In the genomic region with DNA sequence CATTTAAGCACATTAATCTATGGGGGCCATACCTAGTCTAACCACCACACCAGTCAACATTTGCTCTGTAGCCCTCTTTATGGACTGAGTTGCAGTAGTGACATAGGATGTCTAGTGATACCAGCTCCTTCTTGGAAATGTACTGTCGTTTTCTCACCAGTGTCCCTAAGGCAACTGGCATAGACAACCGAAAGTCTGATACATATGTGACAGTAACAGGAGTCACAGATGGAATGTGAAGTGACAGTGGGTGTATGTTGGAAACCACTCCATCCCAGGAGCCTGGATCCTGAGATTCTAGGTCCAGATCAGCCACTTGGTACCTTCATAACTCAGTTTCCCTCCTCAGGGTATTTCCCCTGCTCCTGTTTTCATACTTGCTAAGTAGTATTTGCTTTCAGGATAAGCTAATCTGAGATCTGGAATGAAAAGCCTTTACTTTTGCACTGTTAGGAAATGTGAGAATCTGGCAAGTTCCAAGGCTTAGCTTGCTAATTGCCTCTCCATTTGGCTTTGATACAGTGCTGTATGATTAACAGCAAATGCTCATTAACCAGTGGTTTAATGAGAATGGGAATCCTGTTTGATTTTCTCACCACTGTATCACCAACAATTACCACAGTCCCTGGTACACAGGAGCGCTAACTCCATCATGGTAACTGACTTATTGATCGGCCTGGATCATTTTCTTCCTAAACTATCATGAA, we compare ENCODE assay signal across 31 mouse cellular contexts.
DNase-seq lines count a peak whose midpoint lies in the region; ATAC-seq and TF ChIP-seq lines count a peak whose summit lies in the region.
"Had no signal": no experiment of that assay in that cellular context is flagged by ENCODE, and none has a peak within 500 bp of the region (broad histone marks: within the 10 kb centered on the region; RNA-seq: fewer than 3 reads in every experiment).

No protein-coding gene starts in this region.

- H3K27me3 ChIP-seq in forebrain, embryonic 12.5 days, result no peaks in the 10 kb centered on the region
- H3K27me3 ChIP-seq in forebrain, embryonic 10.5 days (ENCODE audit: poor library complexity, severe bottlenecking), result peaks cover 7% of the 10 kb centered on the region; the same call in 1 of the 2 replicates
- no peaks in the 10 kb centered on the region for H3K27me3 ChIP-seq in forebrain, embryonic 15.5 days
- H3K27me3 ChIP-seq: CH12.LX; embryonic facial prominence, embryonic 13.5 days; kidney, embryonic 15.5 days; limb, embryonic 15.5 days; liver, embryonic 13.5 days; midbrain, embryonic 13.5 days; neural tube, embryonic 15.5 days had no signal

- no peak for DNase-seq in forebrain, embryonic 10.5 days (ENCODE audit: extremely low spot score, low spot score)
- peak; percentile 25 to 38 for DNase-seq in layer of hippocampus, adult 2 months (ENCODE audit: low spot score in 2 of 2)
- no peak for DNase-seq in layer of hippocampus, adult 9-10 months (ENCODE audit: low spot score)
- DNase-seq in adrenal gland, postnatal 4 days (ENCODE audit: low spot score in 2 of 2), result no peak
- DNase-seq: adrenal gland, adult 8-10 months; cerebellum, adult 11-12 months; cerebellum, postnatal 10 days; gastrocnemius, postnatal 14 days; heart, postnatal 36 days; kidney, adult 11 months; kidney, postnatal 36 days; liver, embryonic 13.5 days; lung, adult 18-20 months; lung, postnatal 4 days; retina, postnatal 1 day; right cerebral cortex, postnatal 14 days; thymus, postnatal 14 days had no signal

- H3K36me3 ChIP-seq in forebrain, embryonic 12.5 days (replicated peaks), result no peaks in the 10 kb centered on the region
- H3K36me3 ChIP-seq in forebrain, embryonic 10.5 days (replicated peaks), result no peaks in the 10 kb centered on the region
- H3K36me3 ChIP-seq in forebrain, embryonic 15.5 days, result no peaks in the 10 kb centered on the region
- H3K36me3 ChIP-seq: embryonic facial prominence, embryonic 13.5 days; kidney, embryonic 15.5 days; limb, embryonic 10.5 days; limb, embryonic 15.5 days; liver, embryonic 13.5 days; midbrain, embryonic 13.5 days; neural tube, embryonic 15.5 days had no signal

- 79% methylated on average over 4 of the region's 4 CpGs for WGBS in forebrain, embryonic 12.5 days
- WGBS in forebrain, embryonic 10.5 days, result 91% methylated on average over 4 of the region's 4 CpGs
- 50% methylated on average over 4 of the region's 4 CpGs for WGBS in forebrain, embryonic 15.5 days

- H3K9ac ChIP-seq in forebrain, embryonic 12.5 days, result no peak overlapping the region
- H3K9ac ChIP-seq in forebrain, embryonic 15.5 days (replicated peaks), result no peak overlapping the region
- H3K9ac ChIP-seq: embryonic facial prominence, embryonic 13.5 days; hindbrain, embryonic 14.5 days; kidney, embryonic 15.5 days; limb, embryonic 15.5 days; liver, embryonic 13.5 days; midbrain, embryonic 13.5 days; neural tube, embryonic 15.5 days had no signal

- ATAC-seq in forebrain, embryonic 12.5 days (ENCODE audit: low FRiP score), result peak; percentile 46; the same call in 1 of the 2 replicates
- ATAC-seq in forebrain, embryonic 15.5 days (replicated peaks), result peak; percentile 75
- ATAC-seq in megakaryocyte, adult 5-6 weeks (ENCODE audit: poor library complexity, severe bottlenecking), result no peak
- ATAC-seq: lung, postnatal 0 days; midbrain, embryonic 13.5 days had no signal

- peaks cover 6% of the 10 kb centered on the region; the same call in 1 of the 2 replicates for H3K4me1 ChIP-seq in forebrain, embryonic 12.5 days
- peaks cover 13% of the 10 kb centered on the region for H3K4me1 ChIP-seq in forebrain, embryonic 10.5 days
- no peaks in the 10 kb centered on the region for H3K4me1 ChIP-seq in forebrain, embryonic 15.5 days
- H3K4me1 ChIP-seq: embryonic facial prominence, embryonic 13.5 days; kidney, embryonic 15.5 days; limb, embryonic 10.5 days; limb, embryonic 15.5 days; liver, embryonic 13.5 days; neural tube, embryonic 15.5 days had no signal

- no peak overlapping the region for H3K27ac ChIP-seq in forebrain, embryonic 12.5 days
- H3K27ac ChIP-seq in forebrain, embryonic 10.5 days, result no peak overlapping the region
- peak overlapping the region; percentile 77 for H3K27ac ChIP-seq in layer of hippocampus, adult 2 months
- H3K27ac ChIP-seq in forebrain, embryonic 15.5 days (replicated peaks), result 0 out of 2 replicates have a peak overlapping the region, but pooled peaks have one; percentile 41
- H3K27ac ChIP-seq: embryonic facial prominence, embryonic 13.5 days; hindbrain, embryonic 14.5 days; kidney, embryonic 15.5 days; limb, embryonic 10.5 days; limb, embryonic 15.5 days; liver, embryonic 13.5 days; midbrain, embryonic 13.5 days; neural tube, embryonic 15.5 days had no signal

- no peak overlapping the region for H3K4me3 ChIP-seq in forebrain, embryonic 12.5 days (replicated peaks)
- no peak overlapping the region for H3K4me3 ChIP-seq in forebrain, embryonic 10.5 days
- no peak overlapping the region for H3K4me3 ChIP-seq in layer of hippocampus, adult 2 months
- no peak overlapping the region for H3K4me3 ChIP-seq in forebrain, embryonic 15.5 days
- H3K4me3 ChIP-seq: embryonic facial prominence, embryonic 13.5 days; erythroblast, embryonic 14.5 days; kidney, embryonic 15.5 days; limb, embryonic 10.5 days; limb, embryonic 15.5 days; liver, embryonic 13.5 days; midbrain, embryonic 13.5 days; neural tube, embryonic 15.5 days had no signal

- no peak overlapping the region for H3K4me2 ChIP-seq in forebrain, embryonic 12.5 days
- H3K4me2 ChIP-seq in forebrain, embryonic 15.5 days (replicated peaks), result no peak overlapping the region
- H3K4me2 ChIP-seq: embryonic facial prominence, embryonic 13.5 days; heart, embryonic 11.5 days; hindbrain, embryonic 14.5 days; kidney, embryonic 15.5 days; limb, embryonic 15.5 days; liver, embryonic 13.5 days; midbrain, embryonic 13.5 days; neural tube, embryonic 15.5 days had no signal

- H3K9me3 ChIP-seq in forebrain, embryonic 12.5 days, result no peaks in the 10 kb centered on the region
- no peaks in the 10 kb centered on the region for H3K9me3 ChIP-seq in forebrain, embryonic 10.5 days
- no peaks in the 10 kb centered on the region for H3K9me3 ChIP-seq in forebrain, embryonic 15.5 days
- H3K9me3 ChIP-seq: embryonic facial prominence, embryonic 13.5 days; kidney, embryonic 15.5 days; limb, embryonic 10.5 days; limb, embryonic 15.5 days; liver, embryonic 13.5 days; midbrain, embryonic 13.5 days; neural tube, embryonic 15.5 days had no signal

- TF ChIP-seq CTCF in layer of hippocampus, adult 2 months (conservative IDR thresholded peaks at IDR 0.05), result no peak

Comparison
In these comparisons a context has a peak if more than half of its experiments do, and no peak if none do; other contexts are left out.
1. H3K27ac ChIP-seq: peak in layer of hippocampus, adult 2 months (single experiment) and forebrain, embryonic 15.5 days (single experiment); none in forebrain, embryonic 12.5 days (single experiment) and forebrain, embryonic 10.5 days (single experiment).
2. DNase-seq: peak in layer of hippocampus, adult 2 months (2 of 2); none in forebrain, embryonic 10.5 days (single experiment), layer of hippocampus, adult 9-10 months (single experiment) and adrenal gland, postnatal 4 days (0 of 2).